Mouse (Mus musculus): ENCODE data around the gene Ubqln1. TPM values are rescaled to one million over a fixed set of nuclear protein-coding genes. Genes with fewer than 3 reads are reported as not detected.
A peak's percentile ranks its signal among the peaks of the same experiment; 100 is the strongest.
"Not testable (repeated sequence)": the region's sequence is repeated elsewhere in the genome, so short reads cannot be mapped to it uniquely, and the experiment has no call there.

Gene Ubqln1
- total RNA-seq, 2 experiments from 2014 or later = 129 to 133 TPM

- intact Hi-C loops (cut with DNase I) = loop anchor here (10.0 kb wide), 2 partner anchors 117 to 227 kb away; partner anchors contain the start of genes 2210016F16Rik and Gkap1
- peak; percentile 88 for DNase-seq
Observed at GRCm38 (mm10) chr13:58157447-58158098, 57.9 kb downstream of the Ubqln1 start, which contains the start of gene Idnk. TSS of gene Idnk (plus strand) at chr13:58157649.

DNA sequence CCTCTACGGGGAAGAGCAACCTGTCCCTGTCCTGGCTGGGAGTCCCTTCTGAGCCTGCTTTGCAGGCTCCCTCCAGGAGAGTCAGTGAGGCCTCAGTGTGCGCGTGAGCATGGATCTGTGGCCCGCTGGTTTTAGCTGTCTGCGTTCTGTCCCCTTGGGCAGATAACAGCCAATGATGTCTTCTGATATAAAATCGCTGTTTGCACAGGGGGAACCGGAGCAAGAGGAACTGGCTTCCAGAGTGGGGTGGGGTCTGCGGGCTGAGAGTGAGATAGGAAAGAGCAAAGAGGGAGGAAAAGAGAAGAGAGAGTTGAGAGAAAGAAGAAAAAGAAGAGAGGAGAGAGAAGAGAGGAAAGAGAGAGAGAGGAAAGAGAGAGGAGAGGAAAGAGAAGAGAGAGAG lies 58.4 kb downstream of the Ubqln1 start:
- no peak for DNase-seq

GRCm38 (mm10) chr13:58156031-58156430 lies 59.4 kb downstream of the Ubqln1 start:
- intact Hi-C loops (cut with DNase I) = loop anchor here (10.0 kb wide), 2 partner anchors 119 to 229 kb away; partner anchors contain the start of genes 2210016F16Rik and Gkap1
- no peak for DNase-seq

More for the DNA sequence above, 58.4 kb downstream of the Ubqln1 start:
- intact Hi-C loops (cut with DNase I) = loop anchor here (10.0 kb wide), 2 partner anchors 118 to 228 kb away; partner anchors contain the start of genes 2210016F16Rik and Gkap1

DNA sequence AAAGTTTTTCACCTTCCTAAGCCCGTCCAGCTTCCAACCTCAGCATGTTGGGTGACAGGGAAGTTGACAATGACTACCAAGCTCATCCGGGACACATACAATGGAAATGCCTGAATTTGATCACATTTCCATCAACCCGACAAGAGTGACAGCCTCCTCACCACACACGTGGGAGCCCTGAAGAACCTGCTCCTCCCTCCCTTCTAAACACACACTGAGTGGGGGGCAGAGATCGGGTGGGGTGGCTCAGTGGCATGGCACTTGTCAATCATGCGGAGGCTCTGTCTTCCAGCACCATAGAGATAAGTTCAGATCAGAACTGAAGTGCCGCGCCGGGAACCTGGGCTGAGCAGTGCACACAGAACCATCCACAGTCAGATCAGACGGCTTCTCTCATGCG lies 65.0 kb downstream of the Ubqln1 start:
- intact Hi-C loops (cut with DNase I) = loop anchor here (10.0 kb wide), 2 partner anchors 124 to 234 kb away; partner anchors contain the start of genes 2210016F16Rik and Gkap1
- no peak for DNase-seq

- intact Hi-C loops (cut with DNase I) = loop anchor here (10.0 kb wide), 2 partner anchors 125 to 235 kb away; partner anchors contain the start of genes 2210016F16Rik and Gkap1
- no peak for DNase-seq
Observed at GRCm38 (mm10) chr13:58149629-58150028, 65.8 kb downstream of the Ubqln1 start.

DNA sequence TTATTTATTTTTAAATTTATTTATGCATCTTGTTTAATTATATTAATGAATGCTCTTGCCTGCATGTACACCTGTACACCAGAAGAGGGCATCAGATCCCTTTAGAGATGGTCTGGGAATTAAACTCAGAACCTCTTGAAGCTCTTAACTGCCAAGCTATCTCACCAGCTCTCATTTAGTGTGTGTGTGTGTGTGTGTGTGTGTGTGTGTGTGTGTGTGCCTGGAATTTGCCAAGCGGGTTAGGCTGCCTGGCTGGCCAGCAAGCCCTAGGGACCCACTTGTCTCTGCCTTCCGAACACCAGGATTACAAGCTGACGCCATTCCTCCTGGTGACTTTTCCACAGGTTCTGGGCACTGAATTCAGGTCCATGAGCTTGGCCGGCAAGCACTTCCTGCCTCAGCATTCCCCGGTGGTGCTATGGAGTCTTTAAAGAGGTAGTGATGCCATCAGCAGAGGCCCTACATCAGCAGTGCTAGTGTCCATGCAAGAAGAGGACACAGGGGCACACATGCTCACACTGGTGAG lies 66.4 kb downstream of the Ubqln1 start:
- intact Hi-C loops (cut with DNase I) = no loop called here
- DNase-seq = no peak

GRCm38 (mm10) chr13:58148256-58148831 lies 67.1 kb downstream of the Ubqln1 start:
- intact Hi-C loops (cut with DNase I) = no loop called here
- DNase-seq = peak; percentile 50

- intact Hi-C loops (cut with DNase I) = no loop called here
- no peak for DNase-seq
Observed at GRCm38 (mm10) chr13:58147760-58148159, 67.7 kb downstream of the Ubqln1 start.

DNA sequence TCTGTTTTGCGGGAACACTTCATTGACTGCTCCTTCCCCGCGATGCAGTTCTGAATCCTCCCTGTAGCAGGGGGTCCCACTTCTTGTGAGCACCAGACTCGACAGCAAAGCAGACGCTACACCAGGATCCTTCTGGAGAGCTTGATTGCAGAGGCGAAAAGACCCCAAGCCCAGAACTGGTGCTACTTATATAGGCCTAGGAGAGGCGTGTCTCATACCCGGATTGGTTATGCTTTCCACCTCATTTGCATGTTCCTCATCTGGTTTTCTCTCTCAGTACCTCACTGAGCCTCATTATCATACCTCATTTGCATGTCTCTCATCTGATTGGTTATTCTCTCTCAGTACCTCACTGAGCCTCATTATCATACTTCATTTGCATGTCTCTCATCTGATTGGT lies 68.8 kb downstream of the Ubqln1 start:
- intact Hi-C loops (cut with DNase I); DNase-seq: not testable (repeated sequence)

DNA sequence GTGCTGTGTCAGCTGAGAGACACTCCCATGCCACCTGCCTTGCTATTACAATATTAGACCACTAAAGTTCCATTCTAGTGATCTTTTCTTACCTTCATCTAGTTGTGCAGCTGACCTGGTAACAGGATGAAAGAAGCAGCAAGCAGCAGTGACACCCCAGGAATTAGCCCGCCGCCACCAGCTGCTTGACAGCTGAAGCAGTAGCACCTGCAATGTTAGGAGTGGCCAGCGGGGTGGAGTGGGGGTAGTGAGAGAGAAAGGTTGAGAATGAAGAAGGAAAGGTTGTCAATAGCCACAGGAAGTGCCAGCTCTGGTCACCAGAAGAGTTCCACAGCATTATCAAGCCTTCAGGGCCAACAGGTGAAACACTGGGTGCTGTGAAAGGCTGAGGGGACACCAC lies 83.8 kb downstream of the Ubqln1 start:
- no peak for DNase-seq
- intact Hi-C loops (cut with DNase I) = no loop called here

DNA sequence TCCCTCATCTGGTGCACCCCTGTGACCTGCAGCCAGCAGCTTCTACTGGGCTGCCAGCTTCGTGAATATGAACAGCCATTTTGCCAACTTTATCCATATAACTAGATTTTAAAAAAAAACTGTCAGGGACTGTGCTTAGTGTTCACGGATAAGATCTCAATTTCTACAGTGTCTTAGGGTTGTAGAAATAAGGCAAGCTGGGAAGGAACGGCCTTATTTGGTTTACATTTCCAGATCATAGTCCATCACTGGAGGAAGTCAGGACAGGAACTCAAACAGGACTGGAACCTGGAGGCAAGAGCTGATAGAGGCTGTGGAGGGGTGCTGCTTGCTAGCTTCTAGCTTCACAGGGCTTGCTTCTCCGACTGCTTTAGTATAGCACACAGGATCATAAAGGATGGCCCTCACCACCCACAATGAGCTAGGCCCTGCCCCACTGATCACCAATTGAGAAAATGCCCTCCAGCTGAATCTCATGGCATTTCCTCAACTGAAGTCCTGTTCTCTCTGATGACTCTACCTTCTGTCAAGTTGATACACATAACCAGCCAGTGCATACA lies 85.7 kb downstream of the Ubqln1 start:
- DNase-seq = no peak
- intact Hi-C loops (cut with DNase I) = no loop called here

GRCm38 (mm10) chr13:58128768-58129671 lies 86.4 kb downstream of the Ubqln1 start:
- intact Hi-C loops (cut with DNase I) = no loop called here

DNA sequence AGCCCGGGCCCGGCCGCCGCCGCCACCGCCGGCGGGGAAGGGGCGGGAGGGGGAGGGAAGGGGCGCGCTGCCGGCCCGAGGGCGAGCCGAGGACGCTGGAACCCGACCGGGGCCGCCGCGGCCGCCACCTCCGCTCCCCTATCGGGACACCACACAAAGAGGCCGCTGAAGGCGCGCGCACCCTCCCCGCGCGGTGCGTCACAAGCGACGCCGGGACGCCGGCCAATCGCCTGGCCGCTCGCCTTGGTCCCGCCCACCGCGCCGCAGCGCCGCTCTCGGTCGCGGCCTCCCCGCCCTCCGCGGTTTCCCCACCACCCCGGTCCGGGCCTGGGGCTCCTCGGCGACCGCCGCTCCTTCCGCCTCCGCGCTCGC lies 87.1 kb downstream of the Ubqln1 start, which contains the start of gene Hnrnpa0:
Gene Hnrnpa0 (minus strand): TSS at position 161 of the 372 bp plus-strand sequence.
- peak; percentile 97 for DNase-seq
- intact Hi-C loops (cut with DNase I) = no loop called here

More at GRCm38 (mm10) chr13:58128768-58129671, 86.4 kb downstream of the Ubqln1 start:
- peak; percentile 98 for DNase-seq

DNA sequence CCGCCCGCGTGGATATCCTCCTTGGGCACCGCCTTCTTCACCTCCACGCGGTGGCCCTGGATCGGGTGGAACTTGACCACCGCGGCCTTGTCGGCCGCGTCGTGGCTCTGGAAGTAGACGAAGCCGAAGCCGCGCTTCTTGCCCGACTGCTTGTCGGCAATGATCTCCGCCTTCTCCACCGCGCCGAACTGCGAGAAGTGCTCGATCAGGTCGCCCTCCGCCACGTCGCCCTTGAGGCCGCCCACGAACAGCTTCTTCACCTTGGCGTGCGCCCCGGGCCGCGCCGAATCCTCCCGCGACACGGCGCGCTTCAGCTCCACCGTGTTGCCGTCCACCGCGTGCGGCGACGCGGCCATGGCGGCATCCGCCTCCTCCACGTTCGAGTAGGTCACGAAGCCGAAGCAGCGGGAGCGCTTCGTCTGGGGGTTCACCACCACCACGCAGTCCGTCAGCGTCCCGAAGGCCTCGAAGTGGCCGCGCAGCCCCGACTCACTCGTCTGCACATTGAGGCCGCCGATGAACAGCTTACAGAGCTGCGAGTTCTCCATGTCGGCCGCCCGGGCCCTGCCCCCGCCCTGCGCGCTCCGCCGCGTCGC lies 87.6 kb downstream of the Ubqln1 start:
- DNase-seq = no peak
- intact Hi-C loops (cut with DNase I) = no loop called here

- intact Hi-C loops (cut with DNase I) = no loop called here
- no peak for DNase-seq
Observed at GRCm38 (mm10) chr13:58126862-58127765, 88.3 kb downstream of the Ubqln1 start.
